8 mouse cellular contexts compared by ENCODE assay signal in genomic region chr3:145964018-145964387, GRCm38 (mm10). TPM values are rescaled to one million over a fixed set of nuclear protein-coding genes. Genes with fewer than 3 reads are reported as not detected.
DNase-seq lines count a peak whose midpoint lies in the region; ATAC-seq and TF ChIP-seq lines count a peak whose summit lies in the region.

No protein-coding gene starts in this region.

- H3K4me1 ChIP-seq in kidney, adult 2 months (ENCODE audit: control insufficient read depth, insufficient read depth, low read length) = peaks cover 19% of the 10 kb centered on the region; the same call in 1 of the 2 replicates
- peaks cover 36% of the 10 kb centered on the region for H3K4me1 ChIP-seq in heart, embryonic 10.5 days
- peaks cover 19% of the 10 kb centered on the region; the same call in 1 of the 2 replicates for H3K4me1 ChIP-seq in midbrain, embryonic 14.5 days (ENCODE audit: control insufficient read depth, insufficient read depth, low read length)

- 62% methylated on average over 10 of the region's 10 CpGs for WGBS in kidney, adult 2 months
- 8% methylated on average over 10 of the region's 10 CpGs for WGBS in heart, embryonic 10.5 days
- WGBS in midbrain, embryonic 14.5 days = 15% methylated on average over 10 of the region's 10 CpGs

- peak overlapping the region; percentile 42 for H3K4me2 ChIP-seq in midbrain, embryonic 14.5 days (ENCODE audit: low read length)

- DNase-seq in kidney, adult 2 months = peak; percentile 20
- no peak for DNase-seq in kidney, postnatal 4 days
- no peak for DNase-seq in heart, embryonic 10.5 days (ENCODE audit: low spot score)
- DNase-seq in liver = peak; percentile 39
- DNase-seq in midbrain, embryonic 14.5 days = peak; percentile 63
- DNase-seq in right cerebral cortex, postnatal 25 days = no peak
- no peak for DNase-seq in gastrocnemius, postnatal 4 days (ENCODE audit: low spot score in 2 of 2)
- DNase-seq in thymus, adult 18-20 months = no peak

- H3K36me3 ChIP-seq in kidney, adult 2 months (ENCODE audit: control insufficient read depth, insufficient read depth, low read length) = no peaks in the 10 kb centered on the region
- H3K36me3 ChIP-seq in heart, embryonic 10.5 days = no peaks in the 10 kb centered on the region
- H3K36me3 ChIP-seq in midbrain, embryonic 14.5 days (ENCODE audit: control insufficient read depth, insufficient read depth, low read length) = no peaks in the 10 kb centered on the region

- ATAC-seq in midbrain, embryonic 14.5 days (ENCODE audit: low FRiP score, low TSS enrichment) = peak; percentile 77; the same call in 1 of the 2 replicates

- no peak for TF ChIP-seq POLR2A in kidney, adult 2 months (IDR thresholded peaks at IDR 0.05; ENCODE audit: low read depth, low read length)

- peak overlapping the region; percentile 62 for H3K27ac ChIP-seq in kidney, adult 2 months (ENCODE audit: insufficient read depth, low read depth, low read length)
- peak overlapping the region; percentile 91 for H3K27ac ChIP-seq in heart, embryonic 10.5 days
- 0 out of 2 replicates have a peak overlapping the region, but pooled peaks have one; percentile 37 for H3K27ac ChIP-seq in midbrain, embryonic 14.5 days (replicated peaks; ENCODE audit: low read depth, low read length)

- no peak overlapping the region for H3K9ac ChIP-seq in midbrain, embryonic 14.5 days (replicated peaks; ENCODE audit: low read length)

- no peak overlapping the region for H3K4me3 ChIP-seq in kidney, adult 2 months (ENCODE audit: insufficient read depth, low read depth, low read length)
- peak overlapping the region; percentile 43; the same call in 1 of the 2 replicates for H3K4me3 ChIP-seq in heart, embryonic 10.5 days
- H3K4me3 ChIP-seq in midbrain, embryonic 14.5 days (replicated peaks; ENCODE audit: low read depth, low read length) = 0 out of 2 replicates have a peak overlapping the region, but pooled peaks have one; percentile 9

- H3K27me3 ChIP-seq in kidney, adult 2 months (replicated peaks; ENCODE audit: control insufficient read depth, insufficient read depth, low read length) = no peaks in the 10 kb centered on the region
- H3K27me3 ChIP-seq in heart, embryonic 10.5 days (ENCODE audit: insufficient read depth, poor library complexity, severe bottlenecking) = peaks cover 6% of the 10 kb centered on the region; the same call in 1 of the 2 replicates
- H3K27me3 ChIP-seq in midbrain, embryonic 14.5 days (ENCODE audit: control insufficient read depth, insufficient read depth, low read length) = peaks cover 15% of the 10 kb centered on the region; the same call in 1 of the 2 replicates

- TF ChIP-seq CTCF in kidney, adult 2 months (conservative IDR thresholded peaks at IDR 0.05; ENCODE audit: insufficient read depth, insufficient read length, low read depth, low read length) = no peak; the same call in 1 of the 2 replicates

- no peaks in the 10 kb centered on the region for H3K9me3 ChIP-seq in heart, embryonic 10.5 days
- H3K9me3 ChIP-seq in midbrain, embryonic 14.5 days (ENCODE audit: control insufficient read depth, low read length) = no peaks in the 10 kb centered on the region

RNA-seq across cellular contexts. Expression of gene Syde2, which starts 23.7 kb away (rescaled TPM):
- 6.1 and 6.3 TPM in 2 replicates for polyA plus RNA-seq in kidney, adult 2 months (2012; rRNA removed)
- polyA plus RNA-seq in heart, embryonic 10.5 days (2016; fragmentation: Nextera tagmentation; extraction: Ambion mirVana) = 3.1 and 3.4 TPM in 2 replicates
- 0.50 and 0.62 TPM in 2 replicates for polyA plus RNA-seq in midbrain, embryonic 14.5 days (2014; fragmentation: Nextera tagmentation; extraction: Ambion mirVana)
- 1 to 10 TPM; 4.8 to 5.0 TPM for total RNA-seq in gastrocnemius, postnatal 4 days (2021)

RNA-seq across cellular contexts. Expression of gene 2410004B18Rik, which starts 26.2 kb away (rescaled TPM):
- polyA plus RNA-seq in kidney, adult 2 months (2012; rRNA removed) = 7.4 and 9.4 TPM in 2 replicates
- polyA plus RNA-seq in heart, embryonic 10.5 days (2016; fragmentation: Nextera tagmentation; extraction: Ambion mirVana) = 43.3 and 55.7 TPM in 2 replicates
- 76.6 and 85.3 TPM in 2 replicates for polyA plus RNA-seq in midbrain, embryonic 14.5 days (2014; fragmentation: Nextera tagmentation; extraction: Ambion mirVana)
- total RNA-seq in gastrocnemius, postnatal 4 days (2021) = 10 to 100 TPM; 15.0 to 22.4 TPM

RNA-seq across cellular contexts. Expression of gene Bcl10, which starts 41.4 kb away (rescaled TPM):
- 9.4 and 13.7 TPM in 2 replicates for polyA plus RNA-seq in kidney, adult 2 months (2012; rRNA removed)
- polyA plus RNA-seq in heart, embryonic 10.5 days (2016; fragmentation: Nextera tagmentation; extraction: Ambion mirVana) = 39.1 and 41.1 TPM in 2 replicates
- polyA plus RNA-seq in midbrain, embryonic 14.5 days (2014; fragmentation: Nextera tagmentation; extraction: Ambion mirVana) = 34.3 and 42.3 TPM in 2 replicates
- 10 to 100 TPM; 23.7 to 26.8 TPM for total RNA-seq in gastrocnemius, postnatal 4 days (2021)

Comparison
In these comparisons a context has a peak if more than half of its experiments do, and no peak if none do; other contexts are left out.
1. DNase-seq: peak in kidney, adult 2 months (single experiment), liver (single experiment) and midbrain, embryonic 14.5 days (single experiment); none in kidney, postnatal 4 days (0 of 2), heart, embryonic 10.5 days (single experiment), right cerebral cortex, postnatal 25 days (single experiment), gastrocnemius, postnatal 4 days (0 of 2) and thymus, adult 18-20 months (0 of 2).
2. H3K27ac ChIP-seq: peak in every context shown above with its lines; median percentile 91 in heart, embryonic 10.5 days; 62 in kidney, adult 2 months; 37 in midbrain, embryonic 14.5 days.